Mouse (Mus musculus): ENCODE measurements around the gene Runx1.

Gene Runx1

GRCm38 (mm10) chr16:92609717-92610077, 216.3 kb downstream of the Runx1 start:
- DNase-seq (ENCODE audit: low read depth, low spot score): no peak
- Histone ChIP-seq H3K27me3 (ENCODE audit: control insufficient read depth, insufficient read depth, low read length, poor library complexity, severe bottlenecking) (no peaks in the 10 kb centered on the region), H3K36me3 (ENCODE audit: control insufficient read depth, insufficient read depth, low read length, poor library complexity, severe bottlenecking) (peaks cover 12% of the 10 kb centered on the region)

DNA sequence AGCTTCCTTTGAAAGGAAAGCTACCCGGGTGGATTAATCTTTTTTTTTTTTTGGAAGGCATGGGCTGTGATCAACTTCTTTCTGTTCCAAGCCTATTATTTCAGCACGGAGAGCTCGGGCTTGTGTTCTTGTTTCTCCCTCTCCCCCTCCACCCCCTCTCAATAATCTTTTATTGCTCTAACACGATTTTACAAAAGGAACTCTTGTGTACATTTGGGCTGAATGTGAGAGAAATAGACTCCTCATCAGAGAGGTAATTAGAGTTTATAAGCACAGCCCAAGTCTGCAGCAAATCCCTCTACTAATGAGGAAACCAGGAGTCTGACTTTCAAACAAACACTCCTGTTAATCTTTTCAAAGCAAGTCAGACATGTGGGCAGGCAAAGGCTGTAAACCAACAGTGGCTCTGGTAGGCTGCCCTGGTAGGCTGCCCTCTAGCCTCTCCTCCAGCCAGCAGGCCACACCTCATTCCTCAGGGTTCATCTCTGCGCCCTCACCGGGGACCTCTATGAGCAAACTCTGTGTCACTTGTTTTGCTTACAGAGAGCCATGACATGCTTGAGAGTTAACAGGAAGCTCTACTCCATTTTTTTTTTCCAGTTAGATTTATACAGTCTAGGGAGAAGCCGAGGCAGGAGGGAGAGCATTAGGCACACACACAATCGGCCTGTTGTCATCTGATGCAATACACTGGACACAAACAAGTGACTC, 216.8 kb downstream of the Runx1 start:
- Histone ChIP-seq H3K36me3 (ENCODE audit: control insufficient read depth, insufficient read depth, low read length, poor library complexity, severe bottlenecking) (peaks cover 15% of the 10 kb centered on the region), H3K27me3 (ENCODE audit: control insufficient read depth, insufficient read depth, low read length, poor library complexity, severe bottlenecking) (no peaks in the 10 kb centered on the region)
- no peak for DNase-seq (ENCODE audit: low read depth, low spot score)

DNA sequence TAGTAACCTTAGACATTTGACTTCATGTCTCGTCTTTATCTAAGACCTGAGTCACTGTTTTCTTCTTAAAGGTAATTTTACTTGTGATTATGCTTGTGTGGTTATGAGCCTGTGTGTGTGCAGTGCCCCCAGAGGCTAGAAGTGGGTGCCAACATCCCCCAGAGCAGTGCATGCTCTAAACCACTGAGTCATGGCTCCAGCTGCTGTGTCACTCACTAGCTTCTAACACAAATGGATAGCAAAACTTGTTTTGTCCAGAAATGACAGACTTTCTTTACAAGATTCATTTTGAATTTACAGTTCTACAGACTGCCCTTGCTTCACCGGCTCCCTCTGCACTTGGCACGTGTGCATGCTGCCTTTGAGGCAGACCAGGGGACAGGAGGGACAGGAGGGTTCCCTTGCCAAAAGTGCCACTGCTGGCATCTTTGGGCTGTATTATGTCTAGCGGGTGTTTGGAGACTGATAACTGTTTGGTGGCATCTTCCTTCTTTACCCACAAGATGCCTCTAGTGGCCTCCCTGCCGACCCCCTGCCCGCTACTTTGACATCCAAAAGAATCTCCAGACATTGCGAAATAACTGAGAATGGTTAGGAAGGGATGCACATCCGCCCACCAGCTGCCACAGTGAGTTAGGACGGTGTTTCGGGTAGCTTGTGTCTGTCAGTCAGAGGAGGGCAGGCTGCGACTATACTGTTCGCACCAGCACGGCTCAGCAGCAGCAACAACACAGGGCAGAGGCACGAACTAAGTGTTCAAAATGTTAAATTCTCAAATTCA, 217.6 kb downstream of the Runx1 start:
- H3K27me3 ChIP-seq (ENCODE audit: control insufficient read depth, insufficient read depth, low read length, poor library complexity, severe bottlenecking): no peaks in the 10 kb centered on the region
- peaks cover 14% of the 10 kb centered on the region for H3K36me3 ChIP-seq (ENCODE audit: control insufficient read depth, insufficient read depth, low read length, poor library complexity, severe bottlenecking)
- DNase-seq (ENCODE audit: low read depth, low spot score): no peak

DNA sequence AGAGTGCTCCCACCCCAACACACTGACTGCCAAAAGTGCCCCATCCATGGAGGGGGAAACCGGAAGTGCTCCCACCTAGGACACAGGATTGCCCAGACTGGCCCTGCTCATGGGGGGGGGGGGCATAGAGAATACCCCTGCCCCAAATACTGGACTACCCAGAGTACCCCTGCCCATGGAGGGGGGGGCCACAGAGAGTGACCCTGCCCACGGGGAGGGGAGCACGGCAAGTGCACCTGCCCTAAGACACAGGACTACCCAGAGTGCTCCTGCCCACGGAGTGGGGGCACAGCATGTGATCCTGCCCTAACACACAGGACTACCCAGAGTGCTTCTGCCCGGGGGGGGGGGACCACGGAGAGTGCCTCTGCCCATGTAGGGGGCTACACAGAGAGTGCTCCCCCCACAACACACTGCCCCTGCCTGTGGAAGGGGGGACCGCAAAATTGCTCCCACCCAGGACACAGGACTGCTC, 219.4 kb downstream of the Runx1 start:
- H3K27me3 ChIP-seq (ENCODE audit: control insufficient read depth, insufficient read depth, low read length, poor library complexity, severe bottlenecking): no peaks in the 10 kb centered on the region
- no peak for DNase-seq (ENCODE audit: low read depth, low spot score)
- H3K36me3 ChIP-seq (ENCODE audit: control insufficient read depth, insufficient read depth, low read length, poor library complexity, severe bottlenecking): peaks cover 15% of the 10 kb centered on the region

- Histone ChIP-seq H3K27me3 (ENCODE audit: control insufficient read depth, insufficient read depth, low read length, poor library complexity, severe bottlenecking) (no peaks in the 10 kb centered on the region), H3K36me3 (ENCODE audit: control insufficient read depth, insufficient read depth, low read length, poor library complexity, severe bottlenecking) (peaks cover 15% of the 10 kb centered on the region)
- no peak for DNase-seq (ENCODE audit: low read depth, low spot score)
Measured at GRCm38 (mm10) chr16:92605606-92606490, 220.1 kb downstream of the Runx1 start.

DNA sequence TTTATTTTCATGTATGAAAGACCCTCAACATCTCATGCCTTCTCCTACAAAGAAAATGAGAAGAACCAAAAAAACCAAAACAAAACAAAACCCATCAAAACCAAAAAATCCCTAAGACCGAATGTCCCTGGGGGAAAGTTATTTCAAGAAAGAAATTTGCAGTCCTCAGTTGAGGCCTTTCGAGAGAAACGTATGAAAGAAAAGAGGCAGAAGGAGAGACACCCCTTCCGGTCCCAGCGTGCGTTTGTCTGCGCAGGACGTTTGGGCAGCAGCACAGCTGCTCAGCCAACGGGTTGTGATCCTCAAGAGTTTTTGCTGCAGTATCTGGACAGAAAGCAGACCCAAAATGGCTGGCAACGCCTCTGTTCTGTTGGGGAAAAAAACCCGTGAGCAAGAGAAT, 223.4 kb downstream of the Runx1 start:
- no peak for DNase-seq (ENCODE audit: low read depth, low spot score)
- Histone ChIP-seq H3K36me3 (ENCODE audit: control insufficient read depth, insufficient read depth, low read length, poor library complexity, severe bottlenecking) (peaks cover 11% of the 10 kb centered on the region), H3K27me3 (ENCODE audit: control insufficient read depth, insufficient read depth, low read length, poor library complexity, severe bottlenecking) (no peaks in the 10 kb centered on the region)

- H3K36me3 ChIP-seq (ENCODE audit: control insufficient read depth, insufficient read depth, low read length, poor library complexity, severe bottlenecking): peaks cover 11% of the 10 kb centered on the region; the same call in 1 of the 2 replicates
- DNase-seq (ENCODE audit: low read depth, low spot score): no peak
- no peaks in the 10 kb centered on the region for H3K27me3 ChIP-seq (ENCODE audit: control insufficient read depth, insufficient read depth, low read length, poor library complexity, severe bottlenecking)
Measured at GRCm38 (mm10) chr16:92601270-92601826, 224.6 kb downstream of the Runx1 start.

GRCm38 (mm10) chr16:92599451-92599850, 226.5 kb downstream of the Runx1 start:
- no peak for DNase-seq (ENCODE audit: low read depth, low spot score)
- Histone ChIP-seq H3K27me3 (ENCODE audit: control insufficient read depth, insufficient read depth, low read length, poor library complexity, severe bottlenecking) (no peaks in the 10 kb centered on the region), H3K36me3 (ENCODE audit: control insufficient read depth, insufficient read depth, low read length, poor library complexity, severe bottlenecking) (peaks cover 3% of the 10 kb centered on the region; the same call in 1 of the 2 replicates)

DNA sequence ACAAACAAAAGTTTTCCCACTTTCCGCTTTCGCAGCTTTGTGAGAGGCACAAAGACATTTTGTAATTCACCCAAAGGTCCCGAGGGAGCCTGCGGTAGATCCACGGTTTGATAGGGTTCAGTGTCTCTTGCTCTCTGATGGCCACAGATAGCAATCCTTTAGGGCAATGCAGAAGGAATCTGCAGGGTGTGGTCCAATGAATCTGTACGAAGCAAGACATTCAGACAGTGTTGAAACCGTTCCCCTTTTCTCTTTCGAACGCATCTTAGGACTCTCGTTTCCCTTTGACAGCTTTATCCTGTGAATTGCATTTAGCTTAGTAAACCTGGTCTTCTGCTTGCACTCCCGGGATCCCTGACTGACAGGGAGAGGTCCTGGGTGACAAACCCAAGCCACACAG, 228.3 kb downstream of the Runx1 start:
- no peak for DNase-seq (ENCODE audit: low read depth, low spot score)

DNA sequence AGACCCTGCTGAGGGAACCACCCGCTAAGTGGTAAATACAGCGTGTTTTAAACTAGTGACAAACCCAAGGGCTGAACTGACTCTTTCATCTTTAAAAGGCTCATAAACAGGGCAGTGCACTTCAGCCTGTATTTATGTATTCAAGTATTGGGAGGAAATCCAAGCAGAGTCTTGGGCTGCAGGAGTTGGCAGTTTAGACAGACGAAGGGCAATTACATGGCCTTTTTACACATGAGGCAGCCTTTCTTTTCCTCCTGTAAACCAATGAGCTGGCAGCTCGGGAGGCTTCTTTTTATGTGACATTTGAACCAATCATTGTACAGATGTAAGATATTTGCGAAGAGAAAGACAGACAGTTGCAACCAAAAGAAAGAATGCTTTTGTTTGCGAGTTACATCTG, 233.7 kb downstream of the Runx1 start:
- Histone ChIP-seq H3K27me3 (ENCODE audit: control insufficient read depth, insufficient read depth, low read length, poor library complexity, severe bottlenecking) (no peaks in the 10 kb centered on the region), H3K36me3 (ENCODE audit: control insufficient read depth, insufficient read depth, low read length, poor library complexity, severe bottlenecking) (no peaks in the 10 kb centered on the region)
- DNase-seq (ENCODE audit: low read depth, low spot score): no peak

More for the DNA sequence above, 228.3 kb downstream of the Runx1 start:
- Histone ChIP-seq H3K27me3 (ENCODE audit: control insufficient read depth, insufficient read depth, low read length, poor library complexity, severe bottlenecking) (no peaks in the 10 kb centered on the region), H3K36me3 (ENCODE audit: control insufficient read depth, insufficient read depth, low read length, poor library complexity, severe bottlenecking) (no peaks in the 10 kb centered on the region)

DNA sequence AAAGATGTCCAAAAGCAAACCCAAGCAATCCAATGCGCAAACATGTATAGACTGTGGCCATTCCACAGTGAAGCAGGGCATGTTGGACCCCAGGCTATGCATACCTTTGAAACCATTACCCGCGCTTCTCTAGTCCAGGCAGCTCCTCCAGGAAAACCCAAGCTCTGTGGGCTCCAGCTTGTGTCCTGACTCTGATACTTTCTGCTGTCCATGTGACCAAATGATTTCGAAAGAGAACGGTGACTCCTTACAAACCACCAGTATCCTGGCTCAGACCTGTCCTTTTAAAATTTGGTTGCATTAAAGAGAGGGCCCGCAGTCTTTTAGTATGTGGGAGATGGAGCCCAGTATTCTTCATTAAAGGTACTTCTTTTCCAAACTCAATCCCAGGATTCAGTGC, 234.2 kb downstream of the Runx1 start:
- no peak for DNase-seq (ENCODE audit: low read depth, low spot score)
- no peaks in the 10 kb centered on the region for H3K27me3 ChIP-seq (ENCODE audit: control insufficient read depth, insufficient read depth, low read length, poor library complexity, severe bottlenecking)
- H3K36me3 ChIP-seq (ENCODE audit: control insufficient read depth, insufficient read depth, low read length, poor library complexity, severe bottlenecking): no peaks in the 10 kb centered on the region

- Histone ChIP-seq H3K36me3 (ENCODE audit: control insufficient read depth, insufficient read depth, low read length, poor library complexity, severe bottlenecking) (no peaks in the 10 kb centered on the region), H3K27me3 (ENCODE audit: control insufficient read depth, insufficient read depth, low read length, poor library complexity, severe bottlenecking) (no peaks in the 10 kb centered on the region)
- no peak for DNase-seq (ENCODE audit: low read depth, low spot score)
Measured at GRCm38 (mm10) chr16:92587836-92588235, 238.1 kb downstream of the Runx1 start.

DNA sequence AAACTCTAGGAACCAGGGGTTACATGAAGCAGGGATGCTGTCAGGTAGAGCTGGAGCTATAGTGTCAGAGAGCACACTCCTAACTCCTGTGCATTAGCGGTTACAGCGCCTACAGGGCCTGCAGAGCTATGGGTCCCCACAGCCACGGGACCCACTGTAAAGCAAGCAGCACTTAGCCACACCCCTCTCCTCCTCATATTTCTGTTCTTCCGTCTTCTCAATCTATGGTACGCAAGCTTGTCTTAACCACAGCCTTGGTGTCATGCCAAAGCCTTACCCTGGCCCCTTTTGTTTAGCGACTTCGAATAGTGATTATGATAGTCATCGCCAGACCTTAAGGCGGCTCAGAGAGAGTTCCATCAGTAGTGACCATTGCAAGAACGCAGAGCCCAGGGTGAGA, 244.2 kb downstream of the Runx1 start:
- Histone ChIP-seq H3K27me3 (ENCODE audit: control insufficient read depth, insufficient read depth, low read length, poor library complexity, severe bottlenecking) (no peaks in the 10 kb centered on the region), H3K36me3 (ENCODE audit: control insufficient read depth, insufficient read depth, low read length, poor library complexity, severe bottlenecking) (no peaks in the 10 kb centered on the region)
- no peak for DNase-seq (ENCODE audit: low read depth, low spot score)

DNA sequence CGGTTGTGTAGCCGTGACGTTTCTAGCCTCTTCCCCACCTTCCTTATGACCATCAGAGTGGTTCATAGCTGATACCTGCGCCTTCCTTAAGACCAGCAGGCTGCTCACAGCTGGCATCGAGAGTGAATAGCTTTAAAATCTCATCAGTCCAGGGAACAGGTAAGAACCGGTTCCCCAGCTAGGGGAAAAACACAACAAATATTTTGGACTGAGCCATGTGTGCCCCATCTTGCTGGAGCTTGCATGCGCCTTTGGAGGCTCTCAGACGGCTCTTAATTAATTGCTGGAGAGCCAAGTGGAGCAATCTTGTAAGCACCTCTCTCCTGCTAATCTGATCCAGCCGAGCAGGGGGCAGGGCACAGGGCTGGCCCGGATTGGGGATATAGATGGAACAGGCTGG, 245.0 kb downstream of the Runx1 start:
- Histone ChIP-seq H3K27me3 (ENCODE audit: control insufficient read depth, insufficient read depth, low read length, poor library complexity, severe bottlenecking) (no peaks in the 10 kb centered on the region), H3K36me3 (ENCODE audit: control insufficient read depth, insufficient read depth, low read length, poor library complexity, severe bottlenecking) (no peaks in the 10 kb centered on the region)
- no peak for DNase-seq (ENCODE audit: low read depth, low spot score)

Measured in splenic B cell, adult 2 months (primary cell).